Mouse (Mus musculus) E14TG2a.4 (cell line): ENCODE data around the gene Pip5k1c.

Experiments
- CTCF ChIP-seq: conservative IDR thresholded peaks from 2 replicates; pipeline ENCODE4 v1.5.1; 2014; ENCODE audit warnings: low read length
- NANOG ChIP-seq: IDR thresholded peaks from 2 replicates; pipeline ENCODE4 v1.6.1; 2014; ENCODE audit warnings: borderline replicate concordance, low read length, mixed read lengths
- POU5F1 ChIP-seq: IDR thresholded peaks from 2 replicates; pipeline ENCODE4 v1.6.1; 2014; ENCODE audit warnings: low read length, borderline replicate concordance

GRCm38 (mm10) chr10:81249442-81249841, 43.3 kb upstream of the Pip5k1c start:
- TF ChIP-seq CTCF = no peak
- TF ChIP-seq POU5F1 = no peak
- no peak for TF ChIP-seq NANOG
